Mouse (Mus musculus) thymus, adult 2 months (tissue): ENCODE results near the gene Iqcn.

ENCODE experiments used
- CTCF ChIP-seq: fragments of 200-500 bp; IDR thresholded peaks from 2 replicates; pipeline ENCODE4 v1.5.1; 2012; ENCODE audit warnings: mild to moderate bottlenecking, control low read depth, low read length, moderate library complexity, borderline replicate concordance; ENCODE audit not compliant: control insufficient read depth, poor library complexity, insufficient read depth; ENCODE audit errors: extremely low read depth
- POLR2A ChIP-seq: fragments of 200-500 bp; IDR thresholded peaks from 2 replicates; pipeline ENCODE4 v1.6.1; 2012; ENCODE audit warnings: mild to moderate bottlenecking, low read length, control low read depth, moderate library complexity; ENCODE audit not compliant: control insufficient read depth, poor library complexity, insufficient read depth; ENCODE audit errors: extremely low read depth

DNA sequence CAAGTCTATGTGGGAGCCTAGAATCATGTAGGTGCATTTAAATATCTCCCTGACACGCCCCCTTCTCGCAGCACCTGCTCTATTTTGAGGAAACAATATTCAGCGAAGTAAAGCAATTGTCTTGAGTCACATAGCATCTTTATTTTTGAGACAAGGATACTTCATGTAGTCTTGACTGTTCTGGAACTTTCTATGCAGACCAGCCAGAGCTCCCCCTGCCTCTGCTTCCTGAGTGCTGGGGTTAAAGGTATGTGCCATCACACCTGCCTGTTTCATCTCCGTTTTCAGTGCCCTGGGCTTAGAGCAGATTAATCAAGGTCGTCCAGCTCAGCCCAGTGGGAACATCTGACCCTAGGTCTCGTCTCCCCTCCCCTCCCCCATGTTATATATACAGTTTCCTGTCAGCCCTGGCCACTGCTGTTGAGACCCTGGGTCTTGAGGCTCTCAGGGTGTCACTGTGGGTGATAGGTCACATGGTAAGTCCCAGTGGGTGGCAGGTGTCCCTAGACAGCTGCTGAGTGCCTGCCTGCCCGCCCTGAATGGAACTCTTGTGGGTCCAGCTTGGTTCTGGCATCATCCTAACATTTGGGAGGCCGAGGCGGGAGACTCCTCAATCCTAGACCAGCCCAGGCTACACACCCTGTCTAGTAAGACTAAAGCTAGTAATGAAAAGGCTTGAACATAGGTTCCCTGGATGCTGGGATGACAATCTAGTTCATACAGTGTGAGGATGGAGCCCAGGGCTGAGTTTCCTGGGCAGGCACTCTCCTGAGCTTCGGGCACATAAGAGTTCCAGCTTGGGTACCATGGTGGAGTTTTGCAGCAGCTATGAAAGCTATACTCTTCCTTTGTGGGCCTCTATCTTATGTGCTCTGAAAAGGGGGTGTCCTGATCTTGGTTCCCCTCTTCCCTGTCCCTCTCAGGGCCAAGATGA lies 1.9 kb upstream of the Iqcn start:
- TF ChIP-seq CTCF (no peak), POLR2A (no peak)
